Mouse (Mus musculus) myocyte (in vitro differentiated cells): Measurements from ENCODE around the gene Pold2. TPM values are rescaled to one million over a fixed set of nuclear protein-coding genes. Genes with fewer than 3 reads are reported as not detected.

ENCODE experiments used
- H3K27me3 ChIP-seq: one replicate; pipeline ENCODE4 v1.6.1; 2011; ENCODE audit not compliant: control insufficient read depth, insufficient read depth, insufficient read length
- H3K36me3 ChIP-seq: one replicate; pipeline ENCODE4 v1.6.1; 2011; ENCODE audit not compliant: control insufficient read depth, insufficient read depth
- H3K4me2 ChIP-seq: one replicate; pipeline ENCODE4 v1.6.1; 2011; ENCODE audit warnings: low read depth, control low read depth
- H3K4me3 ChIP-seq: one replicate; pipeline ENCODE4 v1.5.1; 2011; ENCODE audit warnings: mild to moderate bottlenecking, control low read depth, moderate library complexity
- H3K79me2 ChIP-seq: one replicate; pipeline ENCODE4 v1.6.1; 2011; ENCODE audit not compliant: control insufficient read depth, insufficient read depth
- H3ac ChIP-seq: one replicate; pipeline ENCODE4 v1.6.1; 2011; ENCODE audit not compliant: control insufficient read depth, insufficient read length
- CEBPB ChIP-seq: IDR thresholded peaks from 2 replicates; pipeline ENCODE4 v1.6.1; 2011; ENCODE audit warnings: mild to moderate bottlenecking, moderate library complexity; ENCODE audit not compliant: poor library complexity, insufficient read depth, severe bottlenecking
- E2F4 ChIP-seq: IDR thresholded peaks from one replicate; pipeline ENCODE4 v1.6.1; 2011; ENCODE audit warnings: mild to moderate bottlenecking, control low read depth, moderate library complexity; ENCODE audit not compliant: insufficient read depth
- MAX ChIP-seq: IDR thresholded peaks from one replicate; pipeline ENCODE4 v1.6.1; 2011; ENCODE audit warnings: low read depth, mild to moderate bottlenecking, control low read depth
- MYOD1 ChIP-seq, 3 experiments: IDR thresholded peaks; one replicate each; pipeline ENCODE4 v1.6.1; 2011; ENCODE audit warnings: control low read depth in 2 of 3, low read depth in 2 of 3, mild to moderate bottlenecking in 2 of 3, moderate library complexity in 1 of 3; ENCODE audit not compliant: insufficient read length in 2 of 3, control insufficient read depth in 1 of 3
- MYOG ChIP-seq, 3 experiments: IDR thresholded peaks; one replicate each; pipeline ENCODE4 v1.6.1; 2011; ENCODE audit warnings: control low read depth in 2 of 3, low read depth in 2 of 3, mild to moderate bottlenecking in 2 of 3; ENCODE audit not compliant: insufficient read length in 2 of 3, control insufficient read depth in 1 of 3, insufficient read depth in 1 of 3
- POLR2A ChIP-seq: IDR thresholded peaks from one replicate; pipeline ENCODE4 v1.6.1; 2011; ENCODE audit warnings: low read depth, mild to moderate bottlenecking, control low read depth, moderate library complexity; ENCODE audit not compliant: insufficient read length
- POLR2AphosphoS2 ChIP-seq: IDR thresholded peaks from one replicate; pipeline ENCODE4 v1.6.1; 2011; ENCODE audit warnings: low read depth, control low read depth; ENCODE audit not compliant: insufficient read length
- REST ChIP-seq: IDR thresholded peaks from one replicate; pipeline ENCODE4 v1.6.1; 2011; ENCODE audit warnings: mild to moderate bottlenecking, control low read depth, moderate library complexity; ENCODE audit not compliant: insufficient read depth, insufficient read length
- SRF ChIP-seq: IDR thresholded peaks from one replicate; pipeline ENCODE4 v1.6.1; 2011; ENCODE audit warnings: low read depth; ENCODE audit not compliant: control insufficient read depth, insufficient read length
- TCF12 ChIP-seq: IDR thresholded peaks from one replicate; pipeline ENCODE4 v1.6.1; 2011; ENCODE audit warnings: mild to moderate bottlenecking, control low read depth; ENCODE audit not compliant: poor library complexity, insufficient read depth, severe bottlenecking
- TCF3 ChIP-seq: IDR thresholded peaks from one replicate; pipeline ENCODE4 v1.6.1; 2011; ENCODE audit warnings: low read depth, control low read depth; ENCODE audit not compliant: insufficient read length
- USF1 ChIP-seq: IDR thresholded peaks from one replicate; pipeline ENCODE4 v1.6.1; 2011; ENCODE audit warnings: low read depth, mild to moderate bottlenecking, control low read depth, moderate library complexity
- polyA plus RNA-seq: library from polyadenylated mRNA; unstranded; fragments of >200 nt; fragmentation: generic; extraction: Trizol; gene quantifications from one replicate; pipeline ENCODE4 v1.2.1, GENCODE M21; 2012; ENCODE audit warnings: missing spikeins

The Pold2 gene
- polyA plus RNA-seq, 1 experiment, result 101 TPM

DNA sequence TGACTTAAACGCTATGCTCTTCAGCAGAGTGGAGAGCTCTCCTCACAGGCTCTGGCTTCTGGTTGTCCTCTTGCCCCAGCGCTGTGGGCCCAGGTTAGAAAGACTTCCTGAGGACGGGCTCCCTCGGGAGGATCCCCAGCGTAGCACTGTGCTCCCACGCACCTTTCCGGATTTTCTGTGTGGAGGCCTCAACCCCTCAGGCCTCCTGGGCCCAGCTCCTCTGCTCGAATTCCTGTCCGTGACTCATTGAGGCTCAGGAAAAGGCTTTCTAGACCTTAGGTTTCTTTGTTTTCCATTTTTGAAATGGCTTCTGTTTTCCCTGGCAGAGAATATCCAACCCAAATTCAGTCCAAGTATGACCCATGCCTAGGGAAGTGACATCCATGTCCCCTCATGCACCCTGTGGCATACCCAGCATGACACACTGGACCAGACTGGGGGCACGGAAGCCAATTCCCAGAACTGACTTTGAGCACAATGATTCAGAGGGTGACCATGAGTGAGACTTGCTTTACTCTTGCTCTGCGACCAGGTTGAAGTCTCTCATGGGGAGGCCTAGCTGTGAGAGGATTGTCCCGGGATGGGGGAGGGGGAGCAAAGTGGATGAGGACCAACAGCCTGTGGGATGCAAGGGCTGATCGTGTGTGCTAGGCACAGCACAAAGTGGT lies 18.1 kb downstream of the Pold2 start:
- peak overlapping the region; percentile 97 for H3K4me2 ChIP-seq
- H3K79me2 ChIP-seq, result peaks cover 10% of the 10 kb centered on the region
- H3ac ChIP-seq, result no peak overlapping the region
- H3K4me3 ChIP-seq, result no peak overlapping the region
- TF ChIP-seq MYOG (IDR thresholded peaks at IDR 0.05; ENCODE audit: control insufficient read depth in 1 of 3, insufficient read depth in 1 of 3, insufficient read length in 2 of 3, low read depth in 2 of 3) (no peak), POLR2AphosphoS2 (no peak), REST (no peak), USF1 (no peak), MYOD1 (IDR thresholded peaks at IDR 0.05; ENCODE audit: control insufficient read depth in 1 of 3, insufficient read length in 2 of 3, low read depth in 2 of 3) (no peak), POLR2A (no peak), MAX (no peak), CEBPB (no peak), TCF12 (no peak), E2F4 (no peak), SRF (no peak), TCF3 (no peak)
- H3K36me3 ChIP-seq, result peaks cover 6% of the 10 kb centered on the region
- H3K27me3 ChIP-seq, result no peaks in the 10 kb centered on the region

DNA sequence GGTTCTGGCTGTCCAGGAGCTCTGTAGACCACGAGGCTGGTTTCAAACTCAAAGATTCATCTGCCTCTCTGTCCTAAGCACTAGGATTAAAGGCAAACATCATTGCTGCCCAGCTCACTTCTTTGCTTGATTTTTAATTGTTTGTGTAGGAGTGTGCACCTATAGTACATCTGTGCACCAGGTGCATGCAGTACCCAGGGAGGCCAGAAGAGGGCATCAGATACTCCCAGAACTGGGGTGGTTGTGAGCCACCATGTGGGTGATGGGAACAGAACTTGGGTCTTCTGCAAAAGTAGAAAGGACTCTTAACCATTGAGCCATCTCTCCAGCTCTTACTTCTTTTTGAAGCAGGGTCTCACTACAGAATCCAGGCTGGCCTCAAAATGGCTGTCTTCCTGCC lies 19.4 kb downstream of the Pold2 start:
- Histone ChIP-seq H3K36me3 (no peaks in the 10 kb centered on the region), H3K4me3 (no peak overlapping the region), H3K79me2 (peaks cover 3% of the 10 kb centered on the region), H3ac (no peak overlapping the region), H3K4me2 (no peak overlapping the region), H3K27me3 (no peaks in the 10 kb centered on the region)
- TF ChIP-seq SRF, result no peak
- TF ChIP-seq REST, result no peak
- TF ChIP-seq MYOD1 (IDR thresholded peaks at IDR 0.05; ENCODE audit: control insufficient read depth in 1 of 3, insufficient read length in 2 of 3, low read depth in 2 of 3), result no peak
- no peak for TF ChIP-seq E2F4
- TF ChIP-seq POLR2A, result no peak
- no peak for TF ChIP-seq TCF12
- no peak for TF ChIP-seq USF1
- no peak for TF ChIP-seq MAX
- no peak for TF ChIP-seq CEBPB
- TF ChIP-seq MYOG (IDR thresholded peaks at IDR 0.05; ENCODE audit: control insufficient read depth in 1 of 3, insufficient read depth in 1 of 3, insufficient read length in 2 of 3, low read depth in 2 of 3), result no peak
- no peak for TF ChIP-seq POLR2AphosphoS2
- TF ChIP-seq TCF3, result no peak

DNA sequence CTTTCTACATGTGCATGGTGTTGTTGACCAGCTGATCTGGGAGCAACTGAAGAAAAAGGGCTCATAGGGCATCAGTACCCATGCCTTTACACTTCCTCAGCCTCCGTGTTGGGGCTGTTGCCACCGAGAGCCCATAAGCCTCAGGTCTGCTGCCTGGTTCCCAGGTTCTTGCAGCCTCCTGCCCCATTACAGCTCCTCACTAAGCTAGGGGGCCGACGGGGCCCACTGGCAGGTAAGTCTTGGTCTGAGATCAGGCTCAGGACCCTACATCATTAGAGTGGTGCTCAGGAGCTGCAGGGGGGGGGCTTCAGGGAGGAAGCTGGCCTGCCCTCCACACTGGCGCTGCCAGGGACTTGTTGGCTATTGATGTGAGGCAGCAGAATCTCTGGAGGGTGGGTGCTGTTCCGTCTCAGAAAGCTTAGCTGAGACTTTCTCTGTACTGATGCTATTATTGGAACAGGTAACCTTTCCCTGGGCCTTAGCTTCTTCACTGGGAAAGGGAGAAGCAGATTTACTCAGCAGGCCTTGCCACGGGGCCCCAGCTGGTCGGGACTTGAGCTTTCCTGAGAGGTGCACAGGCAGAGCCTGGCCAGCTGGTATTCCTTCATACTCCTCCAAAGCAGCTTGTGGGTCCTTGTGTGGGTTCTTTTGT lies 21.5 kb downstream of the Pold2 start:
- Histone ChIP-seq H3K4me2 (peak overlapping the region; percentile 57), H3K79me2 (no peaks in the 10 kb centered on the region), H3K4me3 (no peak overlapping the region), H3ac (no peak overlapping the region), H3K27me3 (no peaks in the 10 kb centered on the region), H3K36me3 (no peaks in the 10 kb centered on the region)
- TF ChIP-seq REST (no peak), MAX (no peak), POLR2AphosphoS2 (no peak), USF1 (no peak), TCF3 (no peak), TCF12 (no peak), E2F4 (no peak), SRF (no peak), POLR2A (no peak), CEBPB (no peak), MYOD1 (IDR thresholded peaks at IDR 0.05; ENCODE audit: control insufficient read depth in 1 of 3, insufficient read length in 2 of 3, low read depth in 2 of 3) (no peak), MYOG (IDR thresholded peaks at IDR 0.05; ENCODE audit: control insufficient read depth in 1 of 3, insufficient read depth in 1 of 3, insufficient read length in 2 of 3, low read depth in 2 of 3) (no peak)

DNA sequence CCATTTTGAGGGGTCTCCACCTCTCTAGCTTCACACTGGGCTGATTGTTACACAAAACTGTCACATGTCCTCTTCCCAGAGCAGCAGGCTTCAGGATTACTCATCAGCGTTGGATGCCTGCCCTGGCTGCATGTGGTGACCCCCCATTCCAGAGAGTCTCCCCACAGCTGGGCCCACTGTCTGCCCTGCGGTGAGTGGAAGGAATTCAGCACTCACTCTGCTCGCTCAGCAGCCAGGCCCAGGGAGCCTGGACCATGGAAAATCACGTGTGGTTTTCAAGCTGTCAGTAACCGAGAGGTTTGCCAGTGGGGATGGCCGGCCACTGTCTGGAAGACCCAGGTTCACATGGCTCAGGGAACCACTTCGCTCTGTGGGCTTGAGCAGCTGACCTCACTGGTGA lies 22.2 kb downstream of the Pold2 start:
- H3K4me3 ChIP-seq, result no peak overlapping the region
- no peaks in the 10 kb centered on the region for H3K27me3 ChIP-seq
- no peaks in the 10 kb centered on the region for H3K36me3 ChIP-seq
- TF ChIP-seq POLR2A (no peak), MAX (no peak), TCF12 (peak; percentile 62), TCF3 (peak; percentile 57), MYOD1 (IDR thresholded peaks at IDR 0.05; ENCODE audit: control insufficient read depth in 1 of 3, insufficient read length in 2 of 3, low read depth in 2 of 3) (peak in 2 of 3 experiments; percentile 79 to 80), MYOG (IDR thresholded peaks at IDR 0.05; ENCODE audit: control insufficient read depth in 1 of 3, insufficient read depth in 1 of 3, insufficient read length in 2 of 3, low read depth in 2 of 3) (peak in 1 of 3 experiments; percentile 80), POLR2AphosphoS2 (no peak), REST (no peak), CEBPB (no peak), SRF (no peak), USF1 (peak; percentile 78), E2F4 (no peak)
- H3K4me2 ChIP-seq, result peak overlapping the region; percentile 57
- H3K79me2 ChIP-seq, result no peaks in the 10 kb centered on the region
- no peak overlapping the region for H3ac ChIP-seq
